Mouse (Mus musculus): ENCODE data around the gene Commd1. TPM values are rescaled to one million over a fixed set of nuclear protein-coding genes. Genes with fewer than 3 reads are reported as not detected.

The Commd1 gene
- polyA plus RNA-seq, 1 experiment from 2014 or later = 366 TPM

Other genes starting within 250 kb of the Commd1 start
- 3.8 and 6.4 TPM in 2 replicates for gene B3gnt2, start 121.4 kb downstream of the Commd1 start, polyA plus RNA-seq (2016; fragmentation: Nextera tagmentation; extraction: Ambion mirVana)
- gene Zrsr1, start 10.4 kb downstream of the Commd1 start, polyA plus RNA-seq (2016; fragmentation: Nextera tagmentation; extraction: Ambion mirVana) = 3.6 and 4.7 TPM in 2 replicates
- gene Gm28048, start 292 bp downstream of the Commd1 start, polyA plus RNA-seq (2016; fragmentation: Nextera tagmentation; extraction: Ambion mirVana) = 7.5 and 9.4 TPM in 2 replicates
- gene Cct4, start 8.1 kb upstream of the Commd1 start, polyA plus RNA-seq (2016; fragmentation: Nextera tagmentation; extraction: Ambion mirVana) = 328 and 333 TPM in 2 replicates
- gene Fam161a, start 25.1 kb upstream of the Commd1 start, polyA plus RNA-seq (2016; fragmentation: Nextera tagmentation; extraction: Ambion mirVana) = 4.7 and 5.5 TPM in 2 replicates